Mouse (Mus musculus): ENCODE data around the gene Fam240a. TPM values are rescaled to one million over a fixed set of nuclear protein-coding genes. Genes with fewer than 3 reads are reported as not detected.

Fam240a gene
- not detected in 2 replicates for polyA plus RNA-seq (2014; fragmentation: Nextera tagmentation; extraction: Ambion mirVana)

- H3K27me3 ChIP-seq (ENCODE audit: control insufficient read depth, insufficient read depth, low read length) = no peaks in the 10 kb centered on the region
- no peak within 1 kb of the TSS for H3K9ac ChIP-seq (ENCODE audit: low read length)
- no peaks in the 10 kb centered on the region for H3K4me1 ChIP-seq (ENCODE audit: control insufficient read depth, insufficient read depth, low read length)
- H3K4me2 ChIP-seq (ENCODE audit: low read depth) = no peak within 1 kb of the TSS
- 91% methylated on average over 7 of the region's 7 CpGs for WGBS
- no peaks in the 10 kb centered on the region for H3K9me3 ChIP-seq (ENCODE audit: control insufficient read depth, low read length)
- no peak within 1 kb of the TSS for H3K4me3 ChIP-seq (ENCODE audit: low read depth, low read length)
- ATAC-seq (ENCODE audit: insufficient read depth, low FRiP score, low TSS enrichment) (no peak), DNase-seq (ENCODE audit: low spot score) (no peak)
- no peaks in the 10 kb centered on the region for H3K36me3 ChIP-seq (ENCODE audit: control insufficient read depth, insufficient read depth, low read length)
- no peak within 1 kb of the TSS for H3K27ac ChIP-seq (ENCODE audit: low read depth, low read length)
These were observed at the start of gene Fam240a for GRCm38 (mm10) chr9:110916786-110917185. Gene Fam240a, minus strand, starts transcription at chr9:110916861.

- no peak overlapping the region for H3K9ac ChIP-seq (ENCODE audit: low read length)
- H3K9me3 ChIP-seq (ENCODE audit: control insufficient read depth, low read length) = no peaks in the 10 kb centered on the region
- whole genome bisulfite sequencing = 82% methylated on average over 2 of the region's 2 CpGs
- H3K4me1 ChIP-seq (ENCODE audit: control insufficient read depth, insufficient read depth, low read length) = no peaks in the 10 kb centered on the region
- H3K4me3 ChIP-seq (ENCODE audit: low read depth, low read length) = no peak overlapping the region
- H3K27ac ChIP-seq (ENCODE audit: low read depth, low read length) = no peak overlapping the region
- DNase-seq (ENCODE audit: low spot score) (no peak), ATAC-seq (ENCODE audit: insufficient read depth, low FRiP score, low TSS enrichment) (no peak)
- no peaks in the 10 kb centered on the region for H3K27me3 ChIP-seq (ENCODE audit: control insufficient read depth, insufficient read depth, low read length)
- no peaks in the 10 kb centered on the region for H3K36me3 ChIP-seq (ENCODE audit: control insufficient read depth, insufficient read depth, low read length)
- no peak overlapping the region for H3K4me2 ChIP-seq (ENCODE audit: low read depth)
These were observed 49.2 kb upstream of the Fam240a start for GRCm38 (mm10) chr9:110965910-110966231.

GRCm38 (mm10) chr9:110965062-110965909 lies 48.6 kb upstream of the Fam240a start:
- no peak for ATAC-seq (ENCODE audit: insufficient read depth, low FRiP score, low TSS enrichment)
- 91% methylated on average over 22 of the region's 22 CpGs for WGBS
- H3K9ac ChIP-seq (ENCODE audit: low read length) = no peak overlapping the region

GRCm38 (mm10) chr9:110963566-110964115 lies 47.0 kb upstream of the Fam240a start:
- H3K36me3 ChIP-seq (ENCODE audit: control insufficient read depth, insufficient read depth, low read length) = no peaks in the 10 kb centered on the region
- 88% methylated on average over 8 of the region's 8 CpGs for WGBS
- no peak overlapping the region for H3K9ac ChIP-seq (ENCODE audit: low read length)
- H3K27me3 ChIP-seq (ENCODE audit: control insufficient read depth, insufficient read depth, low read length) = no peaks in the 10 kb centered on the region
- ATAC-seq (ENCODE audit: insufficient read depth, low FRiP score, low TSS enrichment) = no peak
- no peaks in the 10 kb centered on the region for H3K9me3 ChIP-seq (ENCODE audit: control insufficient read depth, low read length)
- H3K4me2 ChIP-seq (ENCODE audit: low read depth) = no peak overlapping the region
- H3K4me1 ChIP-seq (ENCODE audit: control insufficient read depth, insufficient read depth, low read length) = no peaks in the 10 kb centered on the region
- H3K27ac ChIP-seq (ENCODE audit: low read depth, low read length) = no peak overlapping the region
- no peak overlapping the region for H3K4me3 ChIP-seq (ENCODE audit: low read depth, low read length)
- no peak for DNase-seq (ENCODE audit: low spot score)

More at GRCm38 (mm10) chr9:110965062-110965909, 48.6 kb upstream of the Fam240a start:
- Histone ChIP-seq H3K4me2 (ENCODE audit: low read depth) (no peak overlapping the region), H3K4me3 (ENCODE audit: low read depth, low read length) (no peak overlapping the region), H3K4me1 (ENCODE audit: control insufficient read depth, insufficient read depth, low read length) (no peaks in the 10 kb centered on the region), H3K36me3 (ENCODE audit: control insufficient read depth, insufficient read depth, low read length) (no peaks in the 10 kb centered on the region), H3K27ac (ENCODE audit: low read depth, low read length) (no peak overlapping the region), H3K9me3 (ENCODE audit: control insufficient read depth, low read length) (no peaks in the 10 kb centered on the region), H3K27me3 (ENCODE audit: control insufficient read depth, insufficient read depth, low read length) (no peaks in the 10 kb centered on the region)
- DNase-seq (ENCODE audit: low spot score) = no peak

- WGBS = 97% methylated on average over 8 of the region's 8 CpGs
- Histone ChIP-seq H3K27me3 (ENCODE audit: control insufficient read depth, insufficient read depth, low read length) (no peaks in the 10 kb centered on the region), H3K27ac (ENCODE audit: low read depth, low read length) (no peak overlapping the region), H3K9me3 (ENCODE audit: control insufficient read depth, low read length) (no peaks in the 10 kb centered on the region), H3K36me3 (ENCODE audit: control insufficient read depth, insufficient read depth, low read length) (no peaks in the 10 kb centered on the region), H3K4me2 (ENCODE audit: low read depth) (no peak overlapping the region), H3K9ac (ENCODE audit: low read length) (no peak overlapping the region), H3K4me1 (ENCODE audit: control insufficient read depth, insufficient read depth, low read length) (no peaks in the 10 kb centered on the region), H3K4me3 (ENCODE audit: low read depth, low read length) (no peak overlapping the region)
- DNase-seq (ENCODE audit: low spot score) (no peak), ATAC-seq (ENCODE audit: insufficient read depth, low FRiP score, low TSS enrichment) (no peak)
These were observed 44.7 kb upstream of the Fam240a start for GRCm38 (mm10) chr9:110961386-110961785.

- no peak overlapping the region for H3K4me2 ChIP-seq (ENCODE audit: low read depth)
- H3K27me3 ChIP-seq (ENCODE audit: control insufficient read depth, insufficient read depth, low read length) = no peaks in the 10 kb centered on the region
- no peak overlapping the region for H3K4me3 ChIP-seq (ENCODE audit: low read depth, low read length)
- no peaks in the 10 kb centered on the region for H3K4me1 ChIP-seq (ENCODE audit: control insufficient read depth, insufficient read depth, low read length)
- no peaks in the 10 kb centered on the region for H3K9me3 ChIP-seq (ENCODE audit: control insufficient read depth, low read length)
- ATAC-seq (ENCODE audit: insufficient read depth, low FRiP score, low TSS enrichment) = no peak
- WGBS = 87% methylated on average over 13 of the region's 13 CpGs
- H3K36me3 ChIP-seq (ENCODE audit: control insufficient read depth, insufficient read depth, low read length) = no peaks in the 10 kb centered on the region
- no peak overlapping the region for H3K9ac ChIP-seq (ENCODE audit: low read length)
- DNase-seq (ENCODE audit: low spot score) = no peak
- H3K27ac ChIP-seq (ENCODE audit: low read depth, low read length) = no peak overlapping the region
These were observed 43.8 kb upstream of the Fam240a start for GRCm38 (mm10) chr9:110960230-110961149.

GRCm38 (mm10) chr9:110959669-110960068 lies 43.0 kb upstream of the Fam240a start:
- ATAC-seq (ENCODE audit: insufficient read depth, low FRiP score, low TSS enrichment) (no peak), DNase-seq (ENCODE audit: low spot score) (no peak)
- no peak overlapping the region for H3K4me2 ChIP-seq (ENCODE audit: low read depth)
- H3K27me3 ChIP-seq (ENCODE audit: control insufficient read depth, insufficient read depth, low read length) = no peaks in the 10 kb centered on the region
- WGBS = 85% methylated on average over 5 of the region's 5 CpGs
- H3K9me3 ChIP-seq (ENCODE audit: control insufficient read depth, low read length) = no peaks in the 10 kb centered on the region
- no peak overlapping the region for H3K27ac ChIP-seq (ENCODE audit: low read depth, low read length)
- H3K9ac ChIP-seq (ENCODE audit: low read length) = no peak overlapping the region
- no peaks in the 10 kb centered on the region for H3K36me3 ChIP-seq (ENCODE audit: control insufficient read depth, insufficient read depth, low read length)
- no peaks in the 10 kb centered on the region for H3K4me1 ChIP-seq (ENCODE audit: control insufficient read depth, insufficient read depth, low read length)
- H3K4me3 ChIP-seq (ENCODE audit: low read depth, low read length) = no peak overlapping the region

GRCm38 (mm10) chr9:110955962-110956361 lies 39.3 kb upstream of the Fam240a start:
- Histone ChIP-seq H3K9ac (ENCODE audit: low read length) (no peak overlapping the region), H3K4me2 (ENCODE audit: low read depth) (no peak overlapping the region), H3K27ac (ENCODE audit: low read depth, low read length) (no peak overlapping the region), H3K4me1 (ENCODE audit: control insufficient read depth, insufficient read depth, low read length) (peaks cover 2% of the 10 kb centered on the region; the same call in 1 of the 2 replicates), H3K36me3 (ENCODE audit: control insufficient read depth, insufficient read depth, low read length) (no peaks in the 10 kb centered on the region), H3K27me3 (ENCODE audit: control insufficient read depth, insufficient read depth, low read length) (0 out of 2 replicates have a peak, but pooled peaks cover 2% of the 10 kb centered on the region), H3K4me3 (ENCODE audit: low read depth, low read length) (no peak overlapping the region), H3K9me3 (ENCODE audit: control insufficient read depth, low read length) (no peaks in the 10 kb centered on the region)
- DNase-seq (ENCODE audit: low spot score) (no peak), ATAC-seq (ENCODE audit: insufficient read depth, low FRiP score, low TSS enrichment) (no peak)
- WGBS = 84% methylated on average over 6 of the region's 6 CpGs

All from neural tube, embryonic 11.5 days (tissue).